Mouse (Mus musculus) ES-Bruce4 (cell line): ENCODE results near the gene Gatb.

Experiments used
- CTCF ChIP-seq: IDR thresholded peaks from one replicate; pipeline ENCODE4 v1.8.1; 2011; ENCODE audit warnings: low read depth, low read length
- EP300 ChIP-seq: IDR thresholded peaks from 2 replicates; pipeline ENCODE4 v1.6.1; 2011; ENCODE audit warnings: low read depth, low read length; ENCODE audit not compliant: insufficient read depth
- POLR2A ChIP-seq: IDR thresholded peaks from one replicate; pipeline ENCODE4 v1.8.1; 2011; ENCODE audit warnings: low read length; ENCODE audit not compliant: insufficient read depth

DNA sequence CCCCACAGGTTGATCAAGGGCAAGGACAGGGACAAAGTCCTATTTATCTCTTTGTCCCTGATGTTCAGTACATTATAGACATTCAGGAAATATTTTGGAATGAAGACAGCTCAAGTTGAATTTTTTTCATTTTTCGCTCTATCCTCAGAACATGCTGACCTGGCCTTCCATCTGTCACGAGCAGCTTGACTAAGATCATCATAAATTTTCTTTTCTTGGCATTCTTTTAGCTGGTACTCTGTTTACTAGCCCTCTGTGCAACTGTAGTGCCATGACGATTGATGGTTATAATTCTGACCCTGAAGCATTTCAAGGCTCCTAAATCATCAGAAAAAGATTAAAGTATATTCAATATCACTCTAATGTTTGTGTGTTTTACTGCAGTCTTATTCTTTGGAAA, 25.6 kb downstream of the Gatb start:
- TF ChIP-seq CTCF (no peak), POLR2A (no peak), EP300 (no peak)
